Mouse (Mus musculus): ENCODE data around the gene Nudt2.
A peak's percentile ranks its signal among the peaks of the same experiment; 100 is the strongest.
"Not testable (repeated sequence)": the region's sequence is repeated elsewhere in the genome, so short reads cannot be mapped to it uniquely, and the experiment has no call there.

Nudt2 gene

GRCm38 (mm10) chr4:41464345-41465286 is at the start of gene Nudt2, which contains the start of gene Kif24:
TSS of gene Nudt2 (plus strand) at chr4:41465151.
TSS of gene Kif24 (minus strand) at chr4:41464887.
- DNase-seq (ENCODE audit: low spot score), result peak; percentile 98

GRCm38 (mm10) chr4:41416966-41417365 is 48.0 kb upstream of the Nudt2 start:
- DNase-seq (ENCODE audit: low spot score), result no peak

GRCm38 (mm10) chr4:41438931-41439330 is 26.0 kb upstream of the Nudt2 start:
- no peak for DNase-seq (ENCODE audit: low spot score)

GRCm38 (mm10) chr4:41442790-41443302 is 22.1 kb upstream of the Nudt2 start:
- DNase-seq (ENCODE audit: low spot score), result no peak

- DNase-seq (ENCODE audit: low spot score), result no peak
These were observed 17.4 kb upstream of the Nudt2 start for GRCm38 (mm10) chr4:41447595-41447994.

GRCm38 (mm10) chr4:41460690-41461089 is 4.3 kb upstream of the Nudt2 start:
- no peak for DNase-seq (ENCODE audit: low spot score)

GRCm38 (mm10) chr4:41463051-41463738 is 1.8 kb upstream of the Nudt2 start:
- not testable (repeated sequence) for DNase-seq (ENCODE audit: low spot score)

- peak; percentile 48 for DNase-seq (ENCODE audit: low spot score)
These were observed 325 bp downstream of the Nudt2 start for GRCm38 (mm10) chr4:41465287-41465665.

- DNase-seq (ENCODE audit: low spot score), result peak; percentile 64
These were observed 3.6 kb downstream of the Nudt2 start for GRCm38 (mm10) chr4:41468396-41469080.

GRCm38 (mm10) chr4:41469199-41469598 is 4.2 kb downstream of the Nudt2 start:
- no peak for DNase-seq (ENCODE audit: low spot score)

GRCm38 (mm10) chr4:41470051-41470683 is 5.2 kb downstream of the Nudt2 start:
- DNase-seq (ENCODE audit: low spot score), result no peak

GRCm38 (mm10) chr4:41470684-41471383 is 5.9 kb downstream of the Nudt2 start:
- DNase-seq (ENCODE audit: low spot score), result no peak

GRCm38 (mm10) chr4:41471384-41471689 is 6.4 kb downstream of the Nudt2 start:
- no peak for DNase-seq (ENCODE audit: low spot score)

GRCm38 (mm10) chr4:41477648-41478160 is 12.8 kb downstream of the Nudt2 start:
- DNase-seq (ENCODE audit: low spot score), result no peak

GRCm38 (mm10) chr4:41478751-41479455 is 14.0 kb downstream of the Nudt2 start:
- peak; percentile 21 for DNase-seq (ENCODE audit: low spot score)

GRCm38 (mm10) chr4:41479456-41479804 is 14.5 kb downstream of the Nudt2 start:
- no peak for DNase-seq (ENCODE audit: low spot score)

- DNase-seq (ENCODE audit: low spot score), result no peak
These were observed 15.3 kb downstream of the Nudt2 start for GRCm38 (mm10) chr4:41480254-41480653.

- peak; percentile 23 for DNase-seq (ENCODE audit: low spot score)
These were observed 16.7 kb downstream of the Nudt2 start for GRCm38 (mm10) chr4:41481601-41482017.

- DNase-seq (ENCODE audit: low spot score), result no peak
These were observed 28.0 kb downstream of the Nudt2 start for GRCm38 (mm10) chr4:41492951-41493350.

GRCm38 (mm10) chr4:41493464-41494116 is 28.6 kb downstream of the Nudt2 start:
- no peak for DNase-seq (ENCODE audit: low spot score)
